Mouse (Mus musculus) liver, embryonic 13.5 days (tissue): Measurements from ENCODE around the gene Kcne1l. TPM values are rescaled to one million over a fixed set of nuclear protein-coding genes. Genes with fewer than 3 reads are reported as not detected.

ENCODE experiments used
- ATAC-seq: fragments of 200-750 bp; cut with Nextera tagmentation; 2 replicates; pipeline ENCODE4 v1.8.0; 2017; ENCODE audit warnings: low read depth, mild to moderate bottlenecking, moderate number of reproducible peaks, moderate library complexity
- DNase-seq: peaks from one replicate; pipeline ENCODE4 v3.0.0; 2022
- H3K27ac ChIP-seq: fragments of 300-500 bp; sonication (generic); 2 replicates; pipeline ENCODE4 v1.5.1; 2015; ENCODE audit warnings: moderate library complexity, mild to moderate bottlenecking, inconsistent platforms
- H3K27me3 ChIP-seq: fragments of 300-500 bp; sonication (generic); 2 replicates; pipeline ENCODE4 v1.6.1; 2015; ENCODE audit warnings: mild to moderate bottlenecking, inconsistent platforms
- H3K36me3 ChIP-seq: fragments of 300-500 bp; sonication (generic); 2 replicates; pipeline ENCODE4 v1.6.1; 2015; ENCODE audit warnings: mild to moderate bottlenecking, inconsistent platforms
- H3K4me1 ChIP-seq: fragments of 300-500 bp; sonication (generic); replicated peaks from 2 replicates; pipeline ENCODE4 v1.6.1; 2015; ENCODE audit warnings: inconsistent platforms
- H3K4me2 ChIP-seq: fragments of 300-500 bp; sonication (generic); 2 replicates; pipeline ENCODE4 v1.6.1; 2015; ENCODE audit warnings: inconsistent platforms, mild to moderate bottlenecking, moderate library complexity
- H3K4me3 ChIP-seq: fragments of 300-500 bp; sonication (generic); replicated peaks from 2 replicates; pipeline ENCODE4 v1.5.1; 2015; ENCODE audit warnings: mild to moderate bottlenecking, inconsistent platforms
- H3K9ac ChIP-seq: fragments of 300-500 bp; sonication (generic); 2 replicates; pipeline ENCODE4 v1.6.1; 2015; ENCODE audit warnings: mild to moderate bottlenecking, inconsistent platforms
- H3K9me3 ChIP-seq: fragments of 300-500 bp; sonication (generic); replicated peaks from 2 replicates; pipeline ENCODE4 v1.6.1; 2016; ENCODE audit warnings: inconsistent platforms
- WGBS: fragments of 180-500 bp; shearing (Covaris S2); methylation state at CpG from one replicate; pipeline ENCODE4 v1.1.7; 2015; ENCODE audit not compliant: insufficient replicate concordance; 5-methylcytosine and 5-hydroxymethylcytosine counted together
- polyA plus RNA-seq: library from polyadenylated mRNA; unstranded; fragments of >200 nt; fragmentation: Nextera tagmentation; extraction: Ambion mirVana; gene quantifications from 2 replicates; pipeline ENCODE4 v1.2.1, GENCODE M21; 2015

The Kcne1l gene
- 0.95 and 0.98 TPM in 2 replicates for polyA plus RNA-seq

DNA sequence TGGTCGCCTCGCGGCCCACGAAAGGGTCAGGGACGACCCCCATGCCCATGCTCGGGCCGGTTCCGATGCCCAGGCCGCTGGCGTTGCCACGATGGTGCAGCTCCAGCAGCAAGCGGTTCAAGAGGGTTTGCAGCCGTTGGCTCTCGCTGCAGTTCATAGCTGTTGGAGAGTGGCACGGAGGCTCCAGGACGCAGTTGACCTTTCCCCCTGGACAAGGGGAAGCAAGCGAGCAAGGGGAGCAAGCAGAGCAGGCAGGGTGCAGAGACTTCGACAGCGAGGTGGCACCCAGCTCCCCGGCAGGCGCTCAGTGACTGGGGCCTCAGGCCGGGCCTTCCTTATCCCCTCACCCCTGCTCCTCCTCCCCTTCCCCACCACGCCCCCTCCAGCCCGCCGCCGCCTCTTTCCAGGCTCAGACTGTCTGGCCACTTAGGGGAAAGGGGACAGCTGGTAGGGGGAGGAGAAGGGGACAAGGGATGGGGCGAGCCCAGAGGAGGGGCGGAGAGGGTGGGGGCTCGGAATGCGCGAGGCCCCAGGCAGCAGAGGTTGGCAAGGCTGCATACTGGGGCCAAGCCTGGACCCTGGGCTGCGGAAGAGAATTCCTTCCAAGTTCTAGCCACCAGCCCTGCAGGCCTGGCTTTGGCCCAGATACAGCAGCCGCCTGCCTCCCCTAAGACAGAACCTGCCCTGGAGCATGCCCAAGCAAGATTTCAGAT, at the start of gene Kcne1l:
TSS of gene Kcne1l (minus strand) at position 426 of the 713 bp plus-strand sequence.
- peak within 1 kb of the TSS; percentile 19 for H3K4me3 ChIP-seq
- H3K9ac ChIP-seq, result no peak within 1 kb of the TSS
- H3K4me1 ChIP-seq, result no peaks in the 10 kb centered on the region
- peak within 1 kb of the TSS; percentile 42 for H3K4me2 ChIP-seq
- H3K27me3 ChIP-seq, result peaks cover 35% of the 10 kb centered on the region
- 34% methylated on average over 27 of the region's 33 CpGs for WGBS
- H3K9me3 ChIP-seq, result no peaks in the 10 kb centered on the region
- no peak within 1 kb of the TSS for H3K27ac ChIP-seq
- ATAC-seq (no peak), DNase-seq (no peak)
- H3K36me3 ChIP-seq, result no peaks in the 10 kb centered on the region

DNA sequence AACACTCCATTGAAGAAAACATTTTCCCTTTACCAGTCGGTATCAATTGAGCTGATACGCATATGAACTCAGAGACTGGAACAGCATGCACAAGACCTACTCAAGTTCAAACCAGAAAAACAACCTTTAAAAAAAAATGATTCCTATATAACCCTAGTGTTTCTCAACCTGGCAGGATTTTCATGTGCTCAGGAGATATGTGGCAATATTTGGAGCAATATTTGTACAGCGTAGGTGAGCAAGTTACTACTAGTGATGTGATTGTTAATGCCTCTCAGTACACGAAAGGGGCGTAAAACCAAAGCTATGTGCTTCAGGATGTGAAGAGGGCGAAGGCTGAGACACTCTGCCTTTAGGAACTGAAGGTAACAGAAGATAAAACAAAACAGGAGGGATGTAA, 30.1 kb upstream of the Kcne1l start:
- Histone ChIP-seq H3K4me1 (no peaks in the 10 kb centered on the region), H3K4me3 (no peak overlapping the region), H3K9me3 (no peaks in the 10 kb centered on the region), H3K27me3 (no peaks in the 10 kb centered on the region), H3K9ac (no peak overlapping the region), H3K27ac (no peak overlapping the region), H3K36me3 (peaks cover 20% of the 10 kb centered on the region; the same call in 1 of the 2 replicates), H3K4me2 (no peak overlapping the region)
- ATAC-seq (no peak), DNase-seq (no peak)
- WGBS, result 84% methylated on average over 6 of the region's 6 CpGs

DNA sequence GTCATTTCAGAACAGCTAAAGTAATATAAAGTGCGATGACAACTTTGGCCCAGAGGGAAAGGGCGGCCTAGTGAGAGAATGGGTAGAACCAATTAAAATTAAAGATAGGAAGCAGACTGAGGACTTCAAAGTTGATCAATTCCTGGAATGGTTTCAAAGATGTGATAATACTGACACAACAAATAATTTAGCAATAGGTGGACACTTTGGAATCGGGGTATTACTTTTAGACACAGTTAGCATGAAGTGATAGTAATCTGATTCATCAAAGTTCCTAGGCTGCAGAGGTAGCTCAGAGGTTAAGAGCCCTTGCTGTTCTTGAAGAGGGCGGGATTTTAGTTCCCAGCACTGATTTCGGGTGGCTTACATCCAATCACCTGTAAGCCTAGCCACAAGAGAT, 29.4 kb upstream of the Kcne1l start:
- no peaks in the 10 kb centered on the region for H3K4me1 ChIP-seq
- H3K9me3 ChIP-seq, result no peaks in the 10 kb centered on the region
- no peak overlapping the region for H3K4me3 ChIP-seq
- ATAC-seq (no peak), DNase-seq (no peak)
- H3K4me2 ChIP-seq, result no peak overlapping the region
- 79% methylated on average over 5 of the region's 5 CpGs for WGBS
- no peak overlapping the region for H3K27ac ChIP-seq
- H3K27me3 ChIP-seq, result no peaks in the 10 kb centered on the region
- no peak overlapping the region for H3K9ac ChIP-seq
- peaks cover 17% of the 10 kb centered on the region; the same call in 1 of the 2 replicates for H3K36me3 ChIP-seq

DNA sequence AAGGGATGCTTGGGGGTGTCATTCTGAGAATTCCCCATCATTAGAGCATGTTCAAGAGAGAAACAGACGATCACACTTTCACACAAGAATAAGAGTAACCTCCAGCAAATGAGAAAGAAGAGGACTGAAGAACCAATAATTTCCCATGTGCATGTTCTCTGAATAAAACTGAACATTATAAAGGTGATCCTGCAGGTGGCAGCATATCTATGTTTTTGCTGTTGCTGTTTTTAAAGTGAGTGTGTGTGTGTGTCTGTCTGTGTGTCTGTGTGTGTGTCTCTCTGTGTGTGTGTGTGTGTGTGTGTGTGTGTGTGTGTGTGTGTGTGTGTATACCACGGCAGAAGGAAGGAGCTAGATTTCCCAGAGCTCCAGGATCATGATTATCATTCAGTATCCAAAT, 19.7 kb upstream of the Kcne1l start:
- H3K9me3 ChIP-seq, result no peaks in the 10 kb centered on the region
- no peak overlapping the region for H3K4me2 ChIP-seq
- no peak for ATAC-seq
- H3K9ac ChIP-seq, result no peak overlapping the region
- H3K4me1 ChIP-seq, result no peaks in the 10 kb centered on the region
- no peaks in the 10 kb centered on the region for H3K27me3 ChIP-seq
- H3K27ac ChIP-seq, result no peak overlapping the region
- DNase-seq, result no peak
- H3K4me3 ChIP-seq, result no peak overlapping the region
- peaks cover 11% of the 10 kb centered on the region; the same call in 1 of the 2 replicates for H3K36me3 ChIP-seq
- WGBS, result 68% methylated on average over 1 of the region's 2 CpGs

- no peak overlapping the region for H3K27ac ChIP-seq
- DNase-seq, result no peak
- H3K4me1 ChIP-seq, result no peaks in the 10 kb centered on the region
- no peaks in the 10 kb centered on the region for H3K36me3 ChIP-seq
- H3K9ac ChIP-seq, result no peak overlapping the region
- WGBS, result 74% methylated on average over 9 of the region's 9 CpGs
- H3K27me3 ChIP-seq, result no peaks in the 10 kb centered on the region
- no peak for ATAC-seq
- no peaks in the 10 kb centered on the region for H3K9me3 ChIP-seq
- no peak overlapping the region for H3K4me2 ChIP-seq
- no peak overlapping the region for H3K4me3 ChIP-seq
Measured at GRCm38 (mm10) chrX:142316106-142316505, 10.0 kb upstream of the Kcne1l start.

DNA sequence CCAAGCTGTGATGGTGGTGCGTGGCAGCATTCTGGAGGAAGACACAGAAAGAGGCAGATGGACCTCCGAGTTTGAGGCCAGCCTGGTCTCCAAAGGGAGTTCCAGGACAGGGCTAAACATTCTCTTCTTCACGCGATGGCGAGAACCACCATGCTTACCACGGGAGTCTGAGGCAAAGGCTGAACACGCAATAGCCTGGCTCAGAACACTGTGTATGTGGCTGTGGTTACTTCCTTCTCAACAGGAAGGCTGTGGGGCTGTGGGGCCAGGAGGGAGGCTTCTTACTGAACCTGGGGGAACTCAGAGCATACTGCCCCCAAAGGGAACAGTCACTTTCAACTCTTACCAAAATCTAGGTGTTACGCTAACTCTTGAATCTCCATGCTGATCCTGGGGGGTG, 9.2 kb upstream of the Kcne1l start:
- Histone ChIP-seq H3K9me3 (no peaks in the 10 kb centered on the region), H3K9ac (no peak overlapping the region), H3K27ac (no peak overlapping the region), H3K36me3 (no peaks in the 10 kb centered on the region), H3K4me2 (no peak overlapping the region), H3K4me3 (no peak overlapping the region), H3K4me1 (no peaks in the 10 kb centered on the region), H3K27me3 (no peaks in the 10 kb centered on the region)
- no peak for ATAC-seq
- no peak for DNase-seq
- 63% methylated on average over 8 of the region's 8 CpGs for WGBS

- WGBS, result 39% methylated on average over 11 of the region's 11 CpGs
- H3K4me2 ChIP-seq, result no peak overlapping the region
- ATAC-seq, result no peak
- H3K9me3 ChIP-seq, result no peaks in the 10 kb centered on the region
- no peaks in the 10 kb centered on the region for H3K36me3 ChIP-seq
- no peak overlapping the region for H3K27ac ChIP-seq
- DNase-seq, result peak; percentile 12
- no peak overlapping the region for H3K4me3 ChIP-seq
- H3K4me1 ChIP-seq, result no peaks in the 10 kb centered on the region
- H3K27me3 ChIP-seq, result no peaks in the 10 kb centered on the region
- H3K9ac ChIP-seq, result no peak overlapping the region
Measured at GRCm38 (mm10) chrX:142314307-142315024, 8.4 kb upstream of the Kcne1l start.

DNA sequence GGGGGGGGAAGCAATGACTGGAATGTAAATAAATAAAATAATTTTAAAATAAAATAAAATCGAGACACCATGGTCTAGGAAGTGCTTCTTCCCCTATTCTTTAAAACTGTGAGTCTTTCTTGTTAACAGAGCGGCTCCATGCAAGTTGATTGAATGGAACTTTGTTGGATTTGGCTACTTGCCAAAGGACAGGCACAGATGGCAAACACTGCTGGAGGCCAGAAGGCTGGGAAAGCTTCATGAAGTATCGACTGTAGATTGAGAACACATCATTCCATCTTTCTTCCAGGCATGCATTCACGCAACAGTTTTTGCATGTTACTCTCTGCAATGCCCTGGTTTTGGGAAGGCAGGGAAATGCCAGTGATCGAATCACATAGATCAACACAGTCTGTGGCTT, 4.3 kb upstream of the Kcne1l start:
- H3K9ac ChIP-seq, result no peak overlapping the region
- peaks cover 22% of the 10 kb centered on the region for H3K27me3 ChIP-seq
- DNase-seq (no peak), ATAC-seq (no peak)
- H3K36me3 ChIP-seq, result no peaks in the 10 kb centered on the region
- no peak overlapping the region for H3K4me3 ChIP-seq
- 56% methylated on average over 5 of the region's 5 CpGs for WGBS
- H3K9me3 ChIP-seq, result no peaks in the 10 kb centered on the region
- no peaks in the 10 kb centered on the region for H3K4me1 ChIP-seq
- H3K27ac ChIP-seq, result no peak overlapping the region
- H3K4me2 ChIP-seq, result no peak overlapping the region

- Histone ChIP-seq H3K27ac (no peak overlapping the region), H3K4me3 (peak overlapping the region; percentile 19), H3K36me3 (no peaks in the 10 kb centered on the region), H3K9me3 (no peaks in the 10 kb centered on the region), H3K4me1 (no peaks in the 10 kb centered on the region), H3K4me2 (peak overlapping the region; percentile 42), H3K9ac (no peak overlapping the region), H3K27me3 (peaks cover 35% of the 10 kb centered on the region)
- WGBS, result 30% methylated on average over 32 of the region's 35 CpGs
- ATAC-seq (no peak), DNase-seq (no peak)
Measured at GRCm38 (mm10) chrX:142305010-142305868, 855 bp downstream of the Kcne1l start.

- Histone ChIP-seq H3K9ac (no peak overlapping the region), H3K27me3 (peaks cover 35% of the 10 kb centered on the region), H3K4me1 (no peaks in the 10 kb centered on the region), H3K9me3 (no peaks in the 10 kb centered on the region), H3K4me3 (no peak overlapping the region), H3K27ac (no peak overlapping the region), H3K4me2 (no peak overlapping the region), H3K36me3 (no peaks in the 10 kb centered on the region)
- DNase-seq (no peak), ATAC-seq (no peak)
Measured at GRCm38 (mm10) chrX:142304592-142304991, 1.5 kb downstream of the Kcne1l start.

DNA sequence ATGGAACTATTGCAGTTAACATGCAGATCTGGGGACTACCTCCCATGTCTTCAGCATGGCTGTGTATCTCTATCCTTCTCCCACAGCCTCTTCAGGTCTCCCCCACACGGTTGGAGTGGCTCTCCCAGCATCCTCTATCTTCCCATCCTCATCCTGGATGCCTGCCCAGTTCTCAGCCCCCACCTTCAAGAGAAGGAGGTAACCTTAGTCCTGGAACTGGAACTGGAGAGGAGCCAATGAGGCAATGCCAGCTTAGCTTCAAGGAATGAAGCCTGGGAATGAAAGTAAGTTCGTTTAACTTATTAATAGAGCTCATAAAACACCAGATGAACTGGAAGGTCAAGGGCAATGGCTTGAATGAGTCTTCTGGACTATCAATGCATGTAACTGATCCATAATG, 2.6 kb downstream of the Kcne1l start:
- Histone ChIP-seq H3K27me3 (peaks cover 35% of the 10 kb centered on the region), H3K9me3 (no peaks in the 10 kb centered on the region), H3K9ac (no peak overlapping the region), H3K27ac (no peak overlapping the region), H3K4me2 (no peak overlapping the region), H3K36me3 (no peaks in the 10 kb centered on the region), H3K4me1 (no peaks in the 10 kb centered on the region), H3K4me3 (no peak overlapping the region)
- ATAC-seq (no peak), DNase-seq (no peak)
- 28% methylated on average over 2 of the region's 2 CpGs for WGBS
